Mouse (Mus musculus) liver, embryonic 14 days (tissue): ENCODE data around the gene Slc40a1. TPM values are rescaled to one million over a fixed set of nuclear protein-coding genes. Genes with fewer than 3 reads are reported as not detected.

Experiments used
- polyA plus RNA-seq: library from polyadenylated mRNA; depleted of rRNA; stranded (reverse); fragments of >200 nt; gene quantifications from 2 replicates; pipeline ENCODE4 v1.2.3, GENCODE M21; 2012; rRNA removed

Slc40a1 gene
- polyA plus RNA-seq: 40.9 and 55.5 TPM in 2 replicates

DNA sequence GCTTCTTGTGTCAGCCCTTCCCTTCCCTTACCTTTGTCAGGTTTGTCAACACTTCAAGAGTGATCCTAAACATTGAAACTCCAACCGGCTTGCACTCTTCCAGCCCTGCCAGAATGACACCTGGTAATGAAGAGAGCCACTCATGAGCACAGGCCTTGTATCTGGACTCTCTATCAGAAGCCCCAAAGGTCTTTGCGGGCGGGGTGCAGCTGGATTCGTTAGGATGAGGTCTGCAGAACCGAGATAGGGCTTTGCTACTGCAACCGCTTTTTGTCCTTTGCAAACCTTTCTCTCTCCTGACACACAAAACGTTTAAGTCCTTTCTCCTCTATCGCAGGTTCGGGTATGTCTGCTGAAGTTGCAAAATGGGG lies at the start of gene Slc40a1:
Gene Slc40a1, minus strand, starts transcription at position 131 of the 371 bp plus-strand sequence.

DNA sequence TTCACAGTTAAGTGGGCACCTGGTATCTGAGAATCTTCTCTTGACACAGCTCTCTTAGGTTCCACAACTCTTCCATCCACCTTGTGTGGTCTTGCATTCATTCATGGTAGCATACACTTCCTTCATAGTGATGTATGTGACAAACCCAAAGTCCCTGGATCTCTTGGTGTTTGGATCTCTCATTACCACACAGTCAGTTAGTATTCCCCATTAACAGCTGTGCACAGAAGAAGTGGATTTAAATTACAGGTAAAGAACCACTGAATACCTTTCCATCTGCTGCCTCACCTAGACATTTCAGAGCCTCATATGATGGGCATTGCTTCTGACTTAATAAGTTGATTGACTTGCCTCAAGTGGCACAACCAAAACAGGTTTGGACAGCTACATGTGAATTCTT lies 36.1 kb downstream of the Slc40a1 start, which contains the start of gene Gm5269:
Gene Gm5269, minus strand, starts transcription at position 101 of the 400 bp plus-strand sequence.

Other genes with a start within 250 kb of the Slc40a1 start
- 28.8 and 34.0 TPM in 2 replicates for gene Wdr75, start 131.4 kb downstream of the Slc40a1 start, polyA plus RNA-seq
- gene Gm5269, start 36.2 kb downstream of the Slc40a1 start, polyA plus RNA-seq: 0.10 and 0.23 TPM in 2 replicates
- 0.06 and 0.16 TPM in 2 replicates for gene Dnah7b, start 139.8 kb upstream of the Slc40a1 start, polyA plus RNA-seq